Mouse (Mus musculus) stomach, postnatal 0 days (tissue): ENCODE data around the gene Gm42372.

Source experiments
- CTCF ChIP-seq: IDR thresholded peaks from 2 replicates; pipeline ENCODE4 v1.5.1; 2016; ENCODE audit warnings: antibody characterized with exemption, low read depth, mild to moderate bottlenecking, moderate library complexity
- EP300 ChIP-seq: optimal IDR thresholded peaks from 2 replicates; pipeline ENCODE3; 2016; ENCODE audit warnings: antibody characterized with exemption

DNA sequence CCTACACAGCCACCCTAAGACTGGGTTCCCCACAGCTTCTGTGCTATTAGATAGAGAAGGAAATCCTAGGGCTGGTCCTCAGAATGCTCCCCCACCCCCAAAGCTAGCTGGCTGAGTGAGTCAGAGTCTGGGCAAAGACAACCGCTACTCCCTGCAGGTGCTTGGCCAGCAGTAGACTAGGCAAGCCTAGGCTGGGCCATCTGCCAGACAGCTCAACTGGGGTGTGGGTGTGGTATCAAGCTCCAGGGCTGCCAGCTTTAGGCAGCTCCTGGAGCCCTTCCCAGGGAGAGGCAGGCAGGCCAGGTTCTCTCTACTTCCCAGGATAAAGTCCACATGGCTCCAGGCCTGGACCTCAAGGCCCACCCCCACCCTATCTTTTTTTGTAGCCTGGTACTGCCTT is 34.1 kb downstream of the Gm42372 start:
- TF ChIP-seq CTCF = no peak
- no peak for TF ChIP-seq EP300
